Mouse (Mus musculus) lung, adult 2 months (tissue): ENCODE data around the gene Iltifb. TPM values are rescaled to one million over a fixed set of nuclear protein-coding genes. Genes with fewer than 3 reads are reported as not detected.
"Not testable (repeated sequence)": the region's sequence is repeated elsewhere in the genome, so short reads cannot be mapped to it uniquely, and the experiment has no call there.

Experiments
- DNase-seq: peaks from one replicate; pipeline ENCODE4 v3.0.0; 2022
- H3K4me1 ChIP-seq: fragments of 200-500 bp; 2 replicates; pipeline ENCODE4 v1.6.1; 2011; ENCODE audit warnings: low read length; ENCODE audit not compliant: control insufficient read depth, insufficient read depth
- H3K4me3 ChIP-seq: fragments of 200-500 bp; replicated peaks from 2 replicates; pipeline ENCODE3; 2011; ENCODE audit warnings: low read depth, mild to moderate bottlenecking, control low read depth, low read length; ENCODE audit errors: extremely low read depth
- CTCF ChIP-seq: fragments of 200-500 bp; IDR thresholded peaks from 2 replicates; pipeline ENCODE4 v1.5.1; 2011; ENCODE audit warnings: mild to moderate bottlenecking, low read length, control low read depth; ENCODE audit not compliant: insufficient read depth
- POLR2A ChIP-seq: fragments of 200-500 bp; IDR thresholded peaks from 2 replicates; pipeline ENCODE4 v1.6.1; 2011; ENCODE audit warnings: low read depth, mild to moderate bottlenecking, control low read depth, low read length, borderline replicate concordance; ENCODE audit errors: extremely low read depth
- WGBS: fragments of 180-500 bp; shearing (Covaris S2); methylation state at CpG from one replicate; pipeline ENCODE4 v1.1.7; 2018; 5-methylcytosine and 5-hydroxymethylcytosine counted together
- polyA plus RNA-seq: library from polyadenylated mRNA; depleted of rRNA; stranded (reverse); fragments of >200 nt; gene quantifications from 2 replicates; pipeline ENCODE4 v1.2.3, GENCODE M21; 2012; rRNA removed

Iltifb gene
- polyA plus RNA-seq, 1 experiment: not detected

DNA sequence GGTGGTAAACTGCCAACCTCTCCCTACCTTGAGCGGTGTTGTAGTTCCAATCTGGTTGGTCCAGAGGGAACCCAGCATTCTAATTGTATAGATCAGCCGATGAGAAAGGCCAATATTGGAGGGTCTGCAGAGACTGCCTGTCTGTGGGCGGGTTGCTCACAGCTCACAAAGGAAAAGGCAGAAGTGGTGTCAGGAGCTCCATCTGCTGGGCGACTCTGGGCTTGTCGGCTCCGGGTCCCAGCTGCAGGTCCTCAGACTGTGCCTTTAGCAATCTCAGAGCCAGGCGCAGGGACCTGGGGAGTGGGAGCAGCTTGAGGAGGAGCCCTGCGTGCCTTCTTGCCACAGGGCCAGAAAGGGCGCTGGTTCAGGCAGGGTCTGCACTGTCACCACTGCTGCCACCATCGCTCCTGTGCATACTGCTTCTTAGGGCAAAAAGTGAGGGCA lies 44.0 kb downstream of the Iltifb start:
- Histone ChIP-seq H3K4me1 (no peaks in the 10 kb centered on the region), H3K4me3 (no peak overlapping the region)
- DNase-seq: no peak
- 39% methylated on average over 10 of the region's 10 CpGs for whole genome bisulfite sequencing
- TF ChIP-seq POLR2A: no peak
- TF ChIP-seq CTCF: no peak

DNA sequence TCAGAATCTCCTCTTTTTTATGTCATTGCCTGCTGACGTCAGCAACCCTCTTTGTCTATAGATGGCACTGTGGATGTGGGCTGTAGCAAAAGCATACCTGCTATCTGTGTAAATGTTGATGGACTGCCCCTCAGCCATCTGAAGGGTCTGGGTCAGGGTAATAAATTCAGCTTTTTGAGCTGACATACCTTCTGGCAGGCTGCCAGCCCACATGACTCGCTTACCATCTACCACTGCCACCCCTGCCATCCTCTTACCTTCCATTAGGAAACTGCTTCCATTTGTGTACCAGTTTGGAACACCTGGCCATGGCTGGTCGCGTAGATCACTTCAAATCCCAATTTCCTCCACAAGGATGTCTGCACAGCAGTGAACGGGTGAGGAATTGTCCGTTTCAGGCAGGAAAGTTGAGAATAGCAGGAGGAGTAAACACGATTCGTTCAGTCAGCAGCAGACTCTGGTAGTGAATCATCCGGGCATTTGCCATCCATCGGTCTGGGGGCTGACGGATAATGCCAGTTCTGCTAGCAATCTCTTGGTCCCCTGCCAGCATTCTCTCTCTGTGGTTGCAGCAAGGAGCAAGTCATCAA lies 45.7 kb downstream of the Iltifb start:
- 65% methylated on average over 11 of the region's 11 CpGs for WGBS
- DNase-seq, H3K4me1 ChIP-seq, H3K4me3 ChIP-seq: not testable (repeated sequence)

DNA sequence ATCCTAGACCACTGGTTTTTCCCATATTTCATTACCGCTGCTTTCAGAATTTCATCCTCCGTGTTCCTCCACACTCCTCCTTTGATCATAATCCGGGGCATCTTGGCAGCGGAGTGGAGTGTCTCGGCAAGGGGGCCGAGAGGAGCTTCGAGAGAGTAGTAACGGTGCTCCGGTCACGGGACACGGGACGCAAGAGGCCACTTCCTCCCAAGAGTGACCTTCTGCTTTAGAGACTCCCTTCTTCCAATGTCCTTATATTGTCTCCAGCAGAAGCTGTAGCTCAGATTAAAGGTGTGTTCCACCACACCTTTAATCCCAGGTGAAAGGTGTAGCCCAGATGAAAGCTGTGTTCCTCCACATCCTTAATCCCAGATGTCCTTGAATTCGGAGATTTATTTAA lies 54.2 kb downstream of the Iltifb start, which contains the start of gene Gm32717:
Gm32717 (minus strand) TSS at position 101 of the 400 bp plus-strand sequence.
- not testable (repeated sequence) for H3K4me1 ChIP-seq, DNase-seq, H3K4me3 ChIP-seq
- WGBS: no CpG with 5 or more reads among the region's 13 CpGs

Other genes starting within 250 kb of the Iltifb start
- 5.1 and 8.4 TPM in 2 replicates for gene Mdm1, start 153.2 kb downstream of the Iltifb start, polyA plus RNA-seq
- not detected in 2 replicates for gene Il22, start 90.1 kb downstream of the Iltifb start, polyA plus RNA-seq
- gene Gm32717, start 54.3 kb downstream of the Iltifb start, polyA plus RNA-seq: not detected in 2 replicates
- gene Gm32802, start 36.4 kb downstream of the Iltifb start, polyA plus RNA-seq: not detected in 2 replicates
- gene Gm9040, start 31.9 kb upstream of the Iltifb start, polyA plus RNA-seq: not detected in 2 replicates
- gene Gm9044, start 37.4 kb upstream of the Iltifb start, polyA plus RNA-seq: not detected in 2 replicates
- gene Gm9045, start 42.8 kb upstream of the Iltifb start, polyA plus RNA-seq: not detected in 2 replicates
- gene Gm9046, start 48.2 kb upstream of the Iltifb start, polyA plus RNA-seq: not detected in 2 replicates
- not detected in 2 replicates for gene Gm9048, start 53.6 kb upstream of the Iltifb start, polyA plus RNA-seq
- not detected in 2 replicates for gene Gm9049, start 59.1 kb upstream of the Iltifb start, polyA plus RNA-seq
- not detected in 2 replicates for gene Ifng, start 146.0 kb upstream of the Iltifb start, polyA plus RNA-seq